Mouse (Mus musculus) frontal cortex, postnatal 14 days (tissue): ENCODE measurements at regions not wholly inside any gene's neighbourhood (a gene's known extent, or its start where the extent isn't known, plus 50 kb on each side); places are given as distances from the start of the nearest gene placed in this dataset.
A peak's percentile ranks its signal among the peaks of the same experiment; 100 is the strongest.

Experiments
- DNase-seq, 2 experiments: peaks; one replicate each; pipeline ENCODE4 v3.0.0; 2022; ENCODE audit warnings: low spot score in 2 of 2

DNA sequence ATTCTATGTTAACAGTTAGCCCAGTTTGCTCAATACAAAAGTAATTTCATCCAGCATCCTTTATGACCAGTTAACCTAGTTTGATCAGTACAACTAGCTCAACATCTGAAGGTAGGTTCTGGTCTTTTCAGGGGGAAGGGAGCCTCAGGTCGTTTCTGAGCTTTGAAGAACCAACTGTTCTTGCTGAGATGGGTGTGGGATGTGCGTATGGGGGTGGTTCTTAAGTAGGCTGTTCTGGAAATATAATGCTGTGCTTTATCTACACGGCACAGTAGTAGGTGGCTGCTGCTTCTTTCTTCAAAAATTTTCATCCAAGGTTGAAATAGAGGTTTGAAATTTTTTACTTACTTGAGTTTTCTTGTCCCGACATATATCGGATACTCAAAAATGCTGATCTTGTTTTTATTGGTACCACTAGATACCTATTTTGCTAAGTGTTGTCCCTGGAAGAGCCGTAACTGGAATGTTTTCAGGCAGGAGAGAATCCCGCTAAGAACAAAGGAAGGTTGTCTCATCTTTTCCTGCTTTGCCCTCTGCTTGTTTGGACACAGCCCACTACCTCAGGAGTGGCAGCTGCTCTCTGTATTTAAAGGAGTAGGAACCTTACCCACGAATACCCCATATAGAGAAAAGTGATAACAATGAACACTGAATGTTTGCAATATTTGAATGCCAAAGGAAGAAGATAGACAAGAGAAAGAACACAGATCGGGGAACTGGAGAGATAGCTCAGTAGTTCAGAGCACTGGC is 275.5 kb downstream of the Cdh10 start:
- no peak for DNase-seq

DNA sequence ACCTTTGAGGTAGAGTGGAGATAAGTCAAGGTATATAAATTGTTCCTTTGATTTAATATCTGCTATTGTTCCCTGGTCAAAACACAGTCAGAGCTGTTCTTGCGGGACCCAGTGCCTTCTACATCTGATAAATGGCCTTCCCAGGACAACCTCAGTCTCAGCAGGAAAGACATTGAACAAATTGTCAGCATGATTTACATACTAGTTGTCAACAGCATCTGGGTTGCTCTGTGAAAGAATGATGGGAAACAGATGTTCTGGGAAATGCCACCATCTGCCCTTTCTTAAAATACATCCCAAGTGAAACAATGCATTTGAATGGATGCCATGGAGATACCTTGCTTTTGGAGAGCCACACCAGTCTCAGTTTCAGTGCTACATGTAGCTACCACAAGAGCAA is 296.2 kb downstream of the Cdh10 start:
- no peak for DNase-seq

DNA sequence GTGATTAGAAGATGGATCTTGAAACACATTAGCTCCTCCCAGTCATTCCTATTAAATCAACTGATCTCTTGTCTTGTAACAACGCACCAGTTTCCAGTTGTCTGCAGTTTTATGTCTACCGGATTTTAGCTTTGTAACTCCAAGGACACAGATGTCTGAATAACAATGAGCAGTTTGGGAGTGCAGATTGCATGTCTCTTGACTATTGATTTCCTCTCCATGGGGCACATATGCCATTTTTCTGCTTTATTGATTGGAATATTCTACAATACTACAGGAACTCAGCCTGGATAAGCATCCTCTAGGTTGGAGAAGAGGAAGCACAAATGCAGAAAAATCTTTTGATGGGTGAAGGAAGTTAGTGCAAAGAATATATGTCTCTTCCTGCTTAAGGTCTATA is 300.2 kb downstream of the Cdh10 start:
- DNase-seq = no peak

DNA sequence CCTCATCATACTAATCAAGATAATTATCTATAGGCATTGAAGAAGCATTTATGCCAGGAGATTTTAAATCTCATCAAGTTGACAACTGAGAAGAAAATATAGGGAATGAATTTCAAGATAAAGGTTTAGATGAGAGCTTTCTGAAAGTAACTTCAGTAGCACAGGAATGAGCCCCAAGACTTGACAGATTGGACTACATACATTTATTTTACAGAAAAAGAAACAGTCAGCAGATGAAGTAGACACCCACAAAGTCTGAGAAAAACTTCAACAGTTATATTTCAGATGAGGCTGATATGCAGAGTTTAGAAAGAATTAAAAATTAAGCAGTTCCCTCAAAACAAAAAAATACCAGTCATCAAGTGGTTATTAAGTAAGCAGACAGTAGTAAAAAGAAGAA is 308.7 kb downstream of the Cdh10 start:
- DNase-seq = no peak

DNA sequence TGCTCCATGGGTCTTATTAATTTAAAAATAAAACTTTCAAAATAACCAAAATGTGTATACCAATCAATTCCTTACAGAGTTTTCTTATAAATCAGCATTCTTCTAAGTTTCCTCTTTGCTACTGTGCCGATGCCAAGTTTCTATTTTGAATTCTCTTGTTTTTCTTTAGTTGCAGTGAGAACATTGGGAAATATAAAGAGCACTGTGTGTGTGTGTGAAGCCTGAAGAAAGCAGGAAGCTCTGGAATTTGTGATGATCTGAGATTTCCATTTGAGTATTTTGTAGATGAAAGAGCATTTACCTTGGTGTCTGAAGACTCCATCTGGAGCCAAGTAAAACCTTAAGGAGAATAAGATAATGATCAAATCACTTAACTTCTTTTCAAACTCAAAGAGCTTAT is 310.6 kb downstream of the Cdh10 start:
- DNase-seq = no peak

DNA sequence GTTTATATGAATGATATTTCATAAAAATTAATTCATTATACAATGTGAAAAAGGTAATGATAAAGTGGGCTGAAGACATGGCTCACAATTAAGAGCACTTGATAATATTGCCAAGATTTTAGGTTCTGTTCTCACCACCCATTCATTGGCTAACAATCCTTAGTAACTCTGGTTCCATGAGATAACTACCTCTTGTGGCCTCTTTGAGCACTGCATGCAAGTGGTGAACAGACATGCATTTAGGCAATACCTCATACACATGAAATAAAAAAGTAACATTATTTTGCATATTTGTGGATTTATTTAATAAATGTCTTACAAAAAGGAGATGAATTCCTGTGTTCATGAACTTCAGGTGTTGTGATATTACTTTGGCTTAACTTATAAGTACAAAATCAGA is 334.9 kb downstream of the Cdh10 start:
- no peak for DNase-seq

DNA sequence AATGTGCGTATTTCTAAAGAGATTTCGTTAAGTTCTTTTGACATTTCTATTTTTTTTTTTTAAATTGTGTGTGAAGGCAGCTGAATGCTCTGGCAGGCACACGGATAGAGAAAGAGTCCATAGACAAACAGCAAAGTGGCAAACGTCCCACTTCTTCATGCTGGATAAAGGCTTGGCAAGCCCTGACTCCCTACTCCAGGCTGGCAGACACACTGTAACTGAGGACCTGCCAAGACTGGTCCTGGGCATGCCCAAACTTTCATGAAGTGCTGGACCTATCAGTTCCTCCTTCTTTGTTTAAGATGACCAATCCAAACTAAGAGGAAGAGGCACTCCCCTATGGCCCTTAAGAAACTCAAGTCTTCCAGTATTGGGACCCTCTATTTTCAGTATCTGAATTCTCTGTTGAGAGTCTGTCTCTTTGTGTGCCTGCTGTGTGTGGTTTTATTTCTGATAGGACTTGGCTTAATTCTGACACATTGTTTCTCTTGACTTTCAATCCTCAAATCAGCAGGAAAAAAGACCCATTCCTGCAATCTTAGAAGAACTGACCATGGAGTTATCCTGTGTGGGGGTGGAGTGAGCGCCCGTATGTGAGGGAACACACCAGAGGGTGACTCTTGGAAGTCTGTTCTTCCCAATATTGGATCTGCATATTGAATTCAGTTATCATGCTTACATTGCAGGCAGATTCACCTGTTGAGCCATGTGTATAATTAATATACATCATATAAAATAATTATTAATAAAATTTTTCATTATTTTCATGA is 343.6 kb downstream of the Cdh10 start:
- DNase-seq = peak; percentile 9 to 36

DNA sequence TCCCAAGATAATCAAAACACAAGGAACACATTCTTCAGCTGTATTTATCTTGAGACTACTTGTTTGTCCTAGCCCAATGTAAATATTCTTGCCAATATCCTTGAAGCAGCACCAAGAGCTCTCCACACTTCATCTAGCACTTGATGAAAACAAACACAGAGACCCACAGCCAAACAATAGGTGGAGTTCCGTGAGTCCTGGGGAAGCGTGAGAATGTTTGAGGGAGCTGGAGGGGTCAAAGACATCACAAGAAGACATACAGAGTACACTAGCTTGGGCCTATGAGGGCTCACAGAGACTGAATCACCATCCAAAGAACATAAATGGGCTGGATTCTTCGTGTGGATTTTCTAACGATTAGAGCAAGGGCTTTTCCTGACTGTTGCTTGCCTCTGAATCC is 356.7 kb downstream of the Cdh10 start:
- DNase-seq = no peak
